ENCODE assay signal across 26 mouse cellular contexts in genomic region chr10:39488956-39489355, GRCm38 (mm10).
A peak's percentile ranks its signal among the peaks of the same experiment; 100 is the strongest.
DNase-seq lines count a peak whose midpoint lies in the region; ATAC-seq and TF ChIP-seq lines count a peak whose summit lies in the region.
"Had no signal": no experiment of that assay in that cellular context is flagged by ENCODE, and none has a peak within 500 bp of the region (broad histone marks: within the 10 kb centered on the region; RNA-seq: fewer than 3 reads in every experiment).

No protein-coding gene starts in this region.

- H3K4me1 ChIP-seq in spleen, adult 2 months (ENCODE audit: control insufficient read depth, insufficient read depth, insufficient read length), result peaks cover 51% of the 10 kb centered on the region
- peaks cover 6% of the 10 kb centered on the region for H3K4me1 ChIP-seq in bone marrow, adult 2 months (ENCODE audit: control insufficient read depth, insufficient read depth, low read length)
- H3K4me1 ChIP-seq in kidney, embryonic 14.5 days (ENCODE audit: control insufficient read depth, insufficient read depth, low read length), result peaks cover 28% of the 10 kb centered on the region

- no peak for TF ChIP-seq CTCF in spleen, adult 2 months (IDR thresholded peaks at IDR 0.05; ENCODE audit: extremely low read depth, insufficient read depth, insufficient read length, insufficient replicate concordance)
- no peak for TF ChIP-seq CTCF in bone marrow, adult 2 months (IDR thresholded peaks at IDR 0.05; ENCODE audit: control insufficient read depth, insufficient read depth, low read length)

- H3K4me3 ChIP-seq in spleen, adult 2 months (ENCODE audit: extremely low read depth, insufficient read depth, insufficient read length), result no peak overlapping the region
- H3K4me3 ChIP-seq in bone marrow, adult 2 months (replicated peaks; ENCODE audit: control insufficient read depth, low read depth, low read length), result no peak overlapping the region
- H3K4me3 ChIP-seq in kidney, embryonic 14.5 days (ENCODE audit: low read length), result no peak overlapping the region
- H3K4me3 ChIP-seq: forebrain, embryonic 15.5 days; heart, embryonic 13.5 days; kidney, embryonic 15.5 days; limb, embryonic 15.5 days; liver, embryonic 15.5 days; midbrain, embryonic 10.5 days; myocyte had no signal

- no peak for ATAC-seq in kidney, embryonic 14.5 days (ENCODE audit: low FRiP score, low TSS enrichment)
- ATAC-seq: forebrain, embryonic 15.5 days; hindbrain, embryonic 16.5 days; intestine, postnatal 0 days; midbrain, embryonic 16.5 days had no signal

- no peak overlapping the region for H3K4me2 ChIP-seq in kidney, embryonic 14.5 days (replicated peaks; ENCODE audit: low read depth, low read length)
- H3K4me2 ChIP-seq: forebrain, embryonic 15.5 days; heart, embryonic 13.5 days; kidney, embryonic 15.5 days; limb, embryonic 15.5 days; liver, embryonic 15.5 days had no signal

- peak in 1 of 2 experiments; percentile 17 for DNase-seq in spleen, adult 2 months (ENCODE audit: low read depth in 1 of 2, low spot score in 2 of 2)
- DNase-seq in spleen, postnatal 10 days (ENCODE audit: low spot score in 2 of 2), result no peak
- peak; percentile 72 for DNase-seq in thymus, postnatal 0 days (ENCODE audit: low spot score)
- DNase-seq in layer of hippocampus, adult 11-12 months (ENCODE audit: low spot score), result no peak
- DNase-seq in lung, postnatal 25 days (ENCODE audit: low spot score), result no peak
- DNase-seq: adrenal gland, postnatal 36 days; cerebellum, adult 11 months; cerebellum, postnatal 14 days; embryo, embryonic 11 days; gastrocnemius, postnatal 25 days; heart, adult 18-20 months; heart, postnatal 36 days; kidney, postnatal 36 days; layer of hippocampus, adult 9-11 months had no signal

- no peaks in the 10 kb centered on the region for H3K36me3 ChIP-seq in spleen, adult 2 months (ENCODE audit: control insufficient read depth, insufficient read depth, low read length)
- no peaks in the 10 kb centered on the region for H3K36me3 ChIP-seq in kidney, embryonic 14.5 days (ENCODE audit: control insufficient read depth, insufficient read depth, low read length)
- H3K36me3 ChIP-seq: kidney, embryonic 15.5 days; limb, embryonic 15.5 days; liver, embryonic 15.5 days had no signal

- 30% methylated on average over 3 of the region's 3 CpGs for WGBS in spleen, adult 2 months
- 45% methylated on average over 3 of the region's 3 CpGs for WGBS in bone marrow, adult 2 months
- WGBS in kidney, embryonic 14.5 days, result 72% methylated on average over 3 of the region's 3 CpGs

- no peaks in the 10 kb centered on the region for H3K9me3 ChIP-seq in kidney, embryonic 14.5 days (ENCODE audit: control insufficient read depth, low read length)
- H3K9me3 ChIP-seq: forebrain, embryonic 15.5 days; heart, embryonic 13.5 days; kidney, embryonic 15.5 days; limb, embryonic 15.5 days; liver, embryonic 15.5 days; midbrain, embryonic 10.5 days had no signal

- no peak for TF ChIP-seq POLR2A in spleen, adult 2 months (IDR thresholded peaks at IDR 0.05; ENCODE audit: low read depth, low read length)
- TF ChIP-seq POLR2A in bone marrow, adult 2 months (IDR thresholded peaks at IDR 0.05; ENCODE audit: borderline replicate concordance, control insufficient read depth, low read depth, low read length), result no peak

- no peaks in the 10 kb centered on the region for H3K27me3 ChIP-seq in spleen, adult 2 months (ENCODE audit: control insufficient read depth, insufficient read depth, low read length)
- H3K27me3 ChIP-seq in kidney, embryonic 14.5 days (ENCODE audit: control insufficient read depth, insufficient read depth, low read length), result no peaks in the 10 kb centered on the region
- H3K27me3 ChIP-seq: forebrain, embryonic 15.5 days; heart, embryonic 13.5 days; kidney, embryonic 15.5 days; limb, embryonic 15.5 days; liver, embryonic 15.5 days had no signal

- H3K27ac ChIP-seq in spleen, adult 2 months (ENCODE audit: insufficient read depth, low read length), result peak overlapping the region; percentile 51
- peak overlapping the region; percentile 42 for H3K27ac ChIP-seq in bone marrow, adult 2 months (ENCODE audit: control insufficient read depth, insufficient read depth, low read depth, low read length, poor library complexity)
- no peak overlapping the region for H3K27ac ChIP-seq in kidney, embryonic 14.5 days (ENCODE audit: low read depth, low read length)
- H3K27ac ChIP-seq: forebrain, embryonic 15.5 days; heart, embryonic 13.5 days; kidney, embryonic 15.5 days; limb, embryonic 15.5 days; liver, embryonic 15.5 days; midbrain, embryonic 10.5 days had no signal

- no peak overlapping the region for H3K9ac ChIP-seq in kidney, embryonic 14.5 days (ENCODE audit: low read depth, low read length)
- H3K9ac ChIP-seq: forebrain, embryonic 15.5 days; heart, embryonic 13.5 days; kidney, embryonic 15.5 days; limb, embryonic 15.5 days; liver, embryonic 15.5 days had no signal
